Comparison of ENCODE assay signal across 9 mouse cellular contexts in genomic region chr4:49567613-49568012, GRCm38 (mm10). TPM values are rescaled to one million over a fixed set of nuclear protein-coding genes. Genes with fewer than 3 reads are reported as not detected.
DNase-seq lines count a peak whose midpoint lies in the region; ATAC-seq lines count a peak whose summit lies in the region.
"Had no signal": no experiment of that assay in that cellular context is flagged by ENCODE, and none has a peak within 500 bp of the region (broad histone marks: within the 10 kb centered on the region; RNA-seq: fewer than 3 reads in every experiment).

No protein-coding gene starts in this region.

- peak; percentile 67 for ATAC-seq in limb, embryonic 11.5 days (ENCODE audit: insufficient number of reproducible peaks, low FRiP score, low TSS enrichment, low read depth)
- ATAC-seq in midbrain, embryonic 14.5 days (ENCODE audit: low FRiP score, low TSS enrichment) = peak; percentile 57
- ATAC-seq in stomach, embryonic 14.5 days (ENCODE audit: insufficient number of reproducible peaks, insufficient read depth, low FRiP score, low read depth) = peak; percentile 63; the same call in 1 of the 2 replicates

- H3K4me1 ChIP-seq in limb, embryonic 11.5 days (ENCODE audit: control insufficient read depth, insufficient read depth, low read length) = no peaks in the 10 kb centered on the region
- H3K4me1 ChIP-seq in midbrain, embryonic 14.5 days (ENCODE audit: control insufficient read depth, insufficient read depth, low read length) = no peaks in the 10 kb centered on the region
- H3K4me1 ChIP-seq in stomach, embryonic 14.5 days (ENCODE audit: control insufficient read depth, insufficient read depth, low read length) = no peaks in the 10 kb centered on the region
- H3K4me1 ChIP-seq: embryonic facial prominence, embryonic 13.5 days had no signal

- H3K9me3 ChIP-seq in limb, embryonic 11.5 days (ENCODE audit: control insufficient read depth, low read length) = no peaks in the 10 kb centered on the region
- H3K9me3 ChIP-seq in midbrain, embryonic 14.5 days (ENCODE audit: control insufficient read depth, low read length) = no peaks in the 10 kb centered on the region
- H3K9me3 ChIP-seq in stomach, embryonic 14.5 days (ENCODE audit: control insufficient read depth, low read depth, low read length) = no peaks in the 10 kb centered on the region
- H3K9me3 ChIP-seq: embryonic facial prominence, embryonic 13.5 days had no signal

- H3K4me2 ChIP-seq in limb, embryonic 11.5 days (ENCODE audit: low read depth, severe bottlenecking) = no peak overlapping the region
- H3K4me2 ChIP-seq in midbrain, embryonic 14.5 days (ENCODE audit: low read length) = no peak overlapping the region
- no peak overlapping the region for H3K4me2 ChIP-seq in stomach, embryonic 14.5 days (replicated peaks; ENCODE audit: low read depth, low read length)
- H3K4me2 ChIP-seq: embryonic facial prominence, embryonic 13.5 days had no signal

- H3K27ac ChIP-seq in limb, embryonic 11.5 days (replicated peaks; ENCODE audit: low read depth, low read length) = no peak overlapping the region
- H3K27ac ChIP-seq in midbrain, embryonic 14.5 days (replicated peaks; ENCODE audit: low read depth, low read length) = no peak overlapping the region
- H3K27ac ChIP-seq in stomach, embryonic 14.5 days (ENCODE audit: low read length) = no peak overlapping the region
- H3K27ac ChIP-seq: embryonic facial prominence, embryonic 13.5 days had no signal

- 22% methylated on average over 3 of the region's 3 CpGs for WGBS in limb, embryonic 11.5 days
- 26% methylated on average over 3 of the region's 3 CpGs for WGBS in midbrain, embryonic 14.5 days
- 17% methylated on average over 3 of the region's 3 CpGs for WGBS in stomach, embryonic 14.5 days

- H3K9ac ChIP-seq in limb, embryonic 11.5 days (ENCODE audit: low read length) = no peak overlapping the region
- no peak overlapping the region for H3K9ac ChIP-seq in midbrain, embryonic 14.5 days (replicated peaks; ENCODE audit: low read length)
- no peak overlapping the region for H3K9ac ChIP-seq in stomach, embryonic 14.5 days (replicated peaks; ENCODE audit: low read depth, low read length)
- H3K9ac ChIP-seq: embryonic facial prominence, embryonic 13.5 days had no signal

- no peaks in the 10 kb centered on the region for H3K27me3 ChIP-seq in limb, embryonic 11.5 days (ENCODE audit: control insufficient read depth, insufficient read depth, low read length)
- H3K27me3 ChIP-seq in midbrain, embryonic 14.5 days (ENCODE audit: control insufficient read depth, insufficient read depth, low read length) = no peaks in the 10 kb centered on the region
- no peaks in the 10 kb centered on the region for H3K27me3 ChIP-seq in stomach, embryonic 14.5 days (ENCODE audit: control insufficient read depth, insufficient read depth, low read length)
- H3K27me3 ChIP-seq: embryonic facial prominence, embryonic 13.5 days had no signal

- no peak overlapping the region for H3K4me3 ChIP-seq in limb, embryonic 11.5 days (ENCODE audit: low read depth, low read length)
- H3K4me3 ChIP-seq in midbrain, embryonic 14.5 days (replicated peaks; ENCODE audit: low read depth, low read length) = no peak overlapping the region
- no peak overlapping the region for H3K4me3 ChIP-seq in stomach, embryonic 14.5 days (ENCODE audit: low read depth, low read length)
- H3K4me3 ChIP-seq: embryonic facial prominence, embryonic 13.5 days had no signal

- DNase-seq in A20 (ENCODE audit: low read depth, low spot score) (peak; percentile 67), WW6 (ENCODE audit: low read depth, low spot score) (peak; percentile 22)
- DNase-seq in embryo, embryonic 10 days (ENCODE audit: low spot score) = peak; percentile 85
- DNase-seq in gastrocnemius, postnatal 25 days = peak; percentile 12
- peak; percentile 70 to 81 for DNase-seq in kidney, adult 8-10 months
- peak; percentile 52 for DNase-seq in limb, embryonic 11.5 days (ENCODE audit: low spot score)
- DNase-seq in midbrain, embryonic 14.5 days = peak; percentile 88

- H3K36me3 ChIP-seq in limb, embryonic 11.5 days (ENCODE audit: control insufficient read depth, insufficient read depth, low read length) = no peaks in the 10 kb centered on the region
- H3K36me3 ChIP-seq in midbrain, embryonic 14.5 days (ENCODE audit: control insufficient read depth, insufficient read depth, low read length) = no peaks in the 10 kb centered on the region
- no peaks in the 10 kb centered on the region for H3K36me3 ChIP-seq in stomach, embryonic 14.5 days (ENCODE audit: control insufficient read depth, insufficient read depth, low read length)
- H3K36me3 ChIP-seq: embryonic facial prominence, embryonic 13.5 days had no signal

RNA-seq across cellular contexts. Expression of gene Aldob, which starts 18.3 kb away (rescaled TPM):
- not detected for total RNA-seq in gastrocnemius, postnatal 25 days (2021)
- polyA plus RNA-seq in limb, embryonic 11.5 days (2014; fragmentation: Nextera tagmentation; extraction: Ambion mirVana) = 0.07 TPM in 1 of 2 replicates, not detected in the other
- polyA plus RNA-seq in midbrain, embryonic 14.5 days (2014; fragmentation: Nextera tagmentation; extraction: Ambion mirVana) = 0.19 TPM in 1 of 2 replicates, not detected in the other
- 2.6 and 2.7 TPM in 2 replicates for polyA plus RNA-seq in stomach, embryonic 14.5 days (2014; fragmentation: Nextera tagmentation; extraction: Ambion mirVana)
- polyA plus RNA-seq: embryonic facial prominence, embryonic 13.5 days had no signal

RNA-seq across cellular contexts. Expression of gene Tmem246, which starts 30.1 kb away (rescaled TPM):
- total RNA-seq in gastrocnemius, postnatal 25 days (2021) = 10 to 100 TPM; 26.7 to 29.2 TPM
- polyA plus RNA-seq in limb, embryonic 11.5 days (2014; fragmentation: Nextera tagmentation; extraction: Ambion mirVana) = 13.8 and 15.4 TPM in 2 replicates
- polyA plus RNA-seq in midbrain, embryonic 14.5 days (2014; fragmentation: Nextera tagmentation; extraction: Ambion mirVana) = 84.5 and 86.5 TPM in 2 replicates
- 29.6 and 30.1 TPM in 2 replicates for polyA plus RNA-seq in stomach, embryonic 14.5 days (2014; fragmentation: Nextera tagmentation; extraction: Ambion mirVana)

RNA-seq across cellular contexts. Expression of gene Zfp189, which starts 46.6 kb away (rescaled TPM):
- 1 to 10 TPM; 2.5 to 3.1 TPM for total RNA-seq in gastrocnemius, postnatal 25 days (2021)
- polyA plus RNA-seq in limb, embryonic 11.5 days (2014; fragmentation: Nextera tagmentation; extraction: Ambion mirVana) = 12.1 and 14.6 TPM in 2 replicates
- 12.9 and 16.1 TPM in 2 replicates for polyA plus RNA-seq in midbrain, embryonic 14.5 days (2014; fragmentation: Nextera tagmentation; extraction: Ambion mirVana)
- 7.1 and 8.7 TPM in 2 replicates for polyA plus RNA-seq in stomach, embryonic 14.5 days (2014; fragmentation: Nextera tagmentation; extraction: Ambion mirVana)

RNA-seq across cellular contexts. Expression of gene Mrpl50, which starts 46.7 kb away (rescaled TPM):
- total RNA-seq in gastrocnemius, postnatal 25 days (2021) = 10 to 100 TPM; 27.9 to 28.6 TPM
- 98.6 and 99.4 TPM in 2 replicates for polyA plus RNA-seq in limb, embryonic 11.5 days (2014; fragmentation: Nextera tagmentation; extraction: Ambion mirVana)
- 78.4 and 90.0 TPM in 2 replicates for polyA plus RNA-seq in midbrain, embryonic 14.5 days (2014; fragmentation: Nextera tagmentation; extraction: Ambion mirVana)
- polyA plus RNA-seq in stomach, embryonic 14.5 days (2014; fragmentation: Nextera tagmentation; extraction: Ambion mirVana) = 91.4 and 93.6 TPM in 2 replicates

Comparison
In these comparisons a context has a peak if more than half of its experiments do, and no peak if none do; other contexts are left out.
1. DNase-seq: peak in every context shown above with its lines; median percentile 88 in midbrain, embryonic 14.5 days; 85 in embryo, embryonic 10 days; 76 in kidney, adult 8-10 months; 67 in A20; 52 in limb, embryonic 11.5 days; 22 in WW6; 12 in gastrocnemius, postnatal 25 days.